Mouse (Mus musculus): ENCODE measurements around the gene Nphp4. TPM values are rescaled to one million over a fixed set of nuclear protein-coding genes. Genes with fewer than 3 reads are reported as not detected.

Nphp4 gene
- polyA plus RNA-seq, 1 experiment from 2014 or later, result 5.5 TPM

- WGBS, result 73% methylated on average over 6 of the region's 6 CpGs
- no peak overlapping the region for H3K9ac ChIP-seq (ENCODE audit: low read depth, low read length)
- H3K36me3 ChIP-seq (ENCODE audit: control insufficient read depth, insufficient read depth, low read length), result 0 out of 2 replicates have a peak, but pooled peaks cover 4% of the 10 kb centered on the region
- H3K4me2 ChIP-seq (ENCODE audit: low read length), result no peak overlapping the region
- no peaks in the 10 kb centered on the region; the same call in 1 of the 2 replicates for H3K4me1 ChIP-seq (ENCODE audit: control insufficient read depth, insufficient read depth, low read depth, low read length)
- no peak overlapping the region for H3K27ac ChIP-seq (ENCODE audit: low read depth, low read length)
- H3K27me3 ChIP-seq (replicated peaks; ENCODE audit: control insufficient read depth, insufficient read depth, low read length), result no peaks in the 10 kb centered on the region
- peaks cover 3% of the 10 kb centered on the region for H3K9me3 ChIP-seq (ENCODE audit: control insufficient read depth, low read length)
- H3K4me3 ChIP-seq (ENCODE audit: low read length), result no peak overlapping the region
- peak; percentile 22; the same call in 1 of the 2 replicates for ATAC-seq
Measured at GRCm38 (mm10) chr4:152467951-152468350, 8.6 kb upstream of the Nphp4 start.

GRCm38 (mm10) chr4:152475941-152476340, 565 bp upstream of the Nphp4 start:
- Histone ChIP-seq H3K27me3 (replicated peaks; ENCODE audit: control insufficient read depth, insufficient read depth, low read length) (no peaks in the 10 kb centered on the region), H3K4me3 (ENCODE audit: low read length) (peak overlapping the region; percentile 80), H3K4me1 (ENCODE audit: control insufficient read depth, insufficient read depth, low read depth, low read length) (peaks cover 20% of the 10 kb centered on the region), H3K9me3 (ENCODE audit: control insufficient read depth, low read length) (peaks cover 3% of the 10 kb centered on the region), H3K27ac (ENCODE audit: low read depth, low read length) (no peak overlapping the region), H3K9ac (ENCODE audit: low read depth, low read length) (peak overlapping the region; percentile 38; the same call in 1 of the 2 replicates), H3K36me3 (ENCODE audit: control insufficient read depth, insufficient read depth, low read length) (0 out of 2 replicates have a peak, but pooled peaks cover 4% of the 10 kb centered on the region), H3K4me2 (ENCODE audit: low read length) (peak overlapping the region; percentile 86)
- no peak for ATAC-seq
- WGBS, result 78% methylated on average over 7 of the region's 7 CpGs

- Histone ChIP-seq H3K9me3 (ENCODE audit: control insufficient read depth, low read length) (no peaks in the 10 kb centered on the region; the same call in none of the 2 replicates), H3K4me1 (ENCODE audit: control insufficient read depth, insufficient read depth, low read depth, low read length) (peaks cover 20% of the 10 kb centered on the region), H3K4me3 (ENCODE audit: low read length) (peak overlapping the region; percentile 80), H3K27ac (ENCODE audit: low read depth, low read length) (peak overlapping the region; percentile 76), H3K27me3 (replicated peaks; ENCODE audit: control insufficient read depth, insufficient read depth, low read length) (no peaks in the 10 kb centered on the region), H3K36me3 (ENCODE audit: control insufficient read depth, insufficient read depth, low read length) (0 out of 2 replicates have a peak, but pooled peaks cover 4% of the 10 kb centered on the region), H3K4me2 (ENCODE audit: low read length) (peak overlapping the region; percentile 86), H3K9ac (ENCODE audit: low read depth, low read length) (peak overlapping the region; percentile 74)
- under 1% methylated on average over 20 of the region's 21 CpGs for WGBS
- no peak for ATAC-seq
Measured at GRCm38 (mm10) chr4:152477106-152477465, 580 bp downstream of the Nphp4 start.

GRCm38 (mm10) chr4:152477466-152478223, 1.1 kb downstream of the Nphp4 start, which contains the start of gene Kcnab2:
Gene Kcnab2, minus strand, starts transcription at chr4:152477871.
- Histone ChIP-seq H3K4me3 (ENCODE audit: low read length) (peak within 1 kb of the TSS; percentile 80), H3K4me1 (ENCODE audit: control insufficient read depth, insufficient read depth, low read depth, low read length) (peaks cover 20% of the 10 kb centered on the region), H3K9me3 (ENCODE audit: control insufficient read depth, low read length) (no peaks in the 10 kb centered on the region; the same call in 1 of the 2 replicates), H3K9ac (ENCODE audit: low read depth, low read length) (peak within 1 kb of the TSS; percentile 83), H3K27me3 (replicated peaks; ENCODE audit: control insufficient read depth, insufficient read depth, low read length) (no peaks in the 10 kb centered on the region), H3K27ac (ENCODE audit: low read depth, low read length) (peak within 1 kb of the TSS; percentile 91), H3K4me2 (ENCODE audit: low read length) (peak within 1 kb of the TSS; percentile 90), H3K36me3 (ENCODE audit: control insufficient read depth, insufficient read depth, low read length) (0 out of 2 replicates have a peak, but pooled peaks cover 2% of the 10 kb centered on the region)
- WGBS, result 0% methylated on average over 63 of the region's 63 CpGs
- peak; percentile 96 for ATAC-seq

GRCm38 (mm10) chr4:152478224-152478567, 1.7 kb downstream of the Nphp4 start:
- Histone ChIP-seq H3K27ac (ENCODE audit: low read depth, low read length) (peak overlapping the region; percentile 91), H3K4me1 (ENCODE audit: control insufficient read depth, insufficient read depth, low read depth, low read length) (peaks cover 20% of the 10 kb centered on the region), H3K9me3 (ENCODE audit: control insufficient read depth, low read length) (no peaks in the 10 kb centered on the region), H3K9ac (ENCODE audit: low read depth, low read length) (peak overlapping the region; percentile 83), H3K4me2 (ENCODE audit: low read length) (peak overlapping the region; percentile 90), H3K36me3 (ENCODE audit: control insufficient read depth, insufficient read depth, low read length) (no peaks in the 10 kb centered on the region), H3K4me3 (ENCODE audit: low read length) (peak overlapping the region; percentile 80), H3K27me3 (replicated peaks; ENCODE audit: control insufficient read depth, insufficient read depth, low read length) (no peaks in the 10 kb centered on the region)
- ATAC-seq, result peak; percentile 31
- WGBS, result 1% methylated on average over 13 of the region's 13 CpGs

GRCm38 (mm10) chr4:152480426-152480825, 3.9 kb downstream of the Nphp4 start:
- H3K9me3 ChIP-seq (ENCODE audit: control insufficient read depth, low read length), result no peaks in the 10 kb centered on the region
- no peak overlapping the region for H3K4me3 ChIP-seq (ENCODE audit: low read length)
- H3K27ac ChIP-seq (ENCODE audit: low read depth, low read length), result no peak overlapping the region
- no peaks in the 10 kb centered on the region for H3K36me3 ChIP-seq (ENCODE audit: control insufficient read depth, insufficient read depth, low read length)
- ATAC-seq, result no peak
- no peak overlapping the region for H3K9ac ChIP-seq (ENCODE audit: low read depth, low read length)
- H3K27me3 ChIP-seq (replicated peaks; ENCODE audit: control insufficient read depth, insufficient read depth, low read length), result no peaks in the 10 kb centered on the region
- no peak overlapping the region for H3K4me2 ChIP-seq (ENCODE audit: low read length)
- 56% methylated on average over 8 of the region's 8 CpGs for WGBS
- peaks cover 20% of the 10 kb centered on the region for H3K4me1 ChIP-seq (ENCODE audit: control insufficient read depth, insufficient read depth, low read depth, low read length)

GRCm38 (mm10) chr4:152488046-152488445, 11.5 kb downstream of the Nphp4 start:
- H3K4me2 ChIP-seq (ENCODE audit: low read length), result no peak overlapping the region
- ATAC-seq, result no peak
- H3K27ac ChIP-seq (ENCODE audit: low read depth, low read length), result no peak overlapping the region
- H3K9me3 ChIP-seq (ENCODE audit: control insufficient read depth, low read length), result no peaks in the 10 kb centered on the region
- H3K9ac ChIP-seq (ENCODE audit: low read depth, low read length), result no peak overlapping the region
- H3K27me3 ChIP-seq (replicated peaks; ENCODE audit: control insufficient read depth, insufficient read depth, low read length), result no peaks in the 10 kb centered on the region
- H3K36me3 ChIP-seq (ENCODE audit: control insufficient read depth, insufficient read depth, low read length), result 0 out of 2 replicates have a peak, but pooled peaks cover 2% of the 10 kb centered on the region
- H3K4me3 ChIP-seq (ENCODE audit: low read length), result no peak overlapping the region
- H3K4me1 ChIP-seq (ENCODE audit: control insufficient read depth, insufficient read depth, low read depth, low read length), result no peaks in the 10 kb centered on the region
- 88% methylated on average over 10 of the region's 10 CpGs for WGBS

- H3K27ac ChIP-seq (ENCODE audit: low read depth, low read length), result no peak overlapping the region
- no peak overlapping the region for H3K4me2 ChIP-seq (ENCODE audit: low read length)
- H3K9ac ChIP-seq (ENCODE audit: low read depth, low read length), result no peak overlapping the region
- H3K9me3 ChIP-seq (ENCODE audit: control insufficient read depth, low read length), result no peaks in the 10 kb centered on the region
- H3K36me3 ChIP-seq (ENCODE audit: control insufficient read depth, insufficient read depth, low read length), result 0 out of 2 replicates have a peak, but pooled peaks cover 2% of the 10 kb centered on the region
- 74% methylated on average over 14 of the region's 14 CpGs for WGBS
- ATAC-seq, result no peak
- H3K4me1 ChIP-seq (ENCODE audit: control insufficient read depth, insufficient read depth, low read depth, low read length), result peaks cover 8% of the 10 kb centered on the region
- H3K27me3 ChIP-seq (replicated peaks; ENCODE audit: control insufficient read depth, insufficient read depth, low read length), result no peaks in the 10 kb centered on the region
- no peak overlapping the region for H3K4me3 ChIP-seq (ENCODE audit: low read length)
Measured at GRCm38 (mm10) chr4:152490311-152490710, 13.8 kb downstream of the Nphp4 start.

GRCm38 (mm10) chr4:152491250-152491899, 14.9 kb downstream of the Nphp4 start:
- WGBS, result 49% methylated on average over 15 of the region's 15 CpGs
- no peaks in the 10 kb centered on the region for H3K27me3 ChIP-seq (replicated peaks; ENCODE audit: control insufficient read depth, insufficient read depth, low read length)
- no peaks in the 10 kb centered on the region for H3K9me3 ChIP-seq (ENCODE audit: control insufficient read depth, low read length)
- H3K4me2 ChIP-seq (ENCODE audit: low read length), result 0 out of 2 replicates have a peak overlapping the region, but pooled peaks have one; percentile 28
- 0 out of 2 replicates have a peak, but pooled peaks have one; percentile 47 for ATAC-seq
- H3K27ac ChIP-seq (ENCODE audit: low read depth, low read length), result no peak overlapping the region
- peaks cover 8% of the 10 kb centered on the region for H3K4me1 ChIP-seq (ENCODE audit: control insufficient read depth, insufficient read depth, low read depth, low read length)
- H3K4me3 ChIP-seq (ENCODE audit: low read length), result no peak overlapping the region
- H3K36me3 ChIP-seq (ENCODE audit: control insufficient read depth, insufficient read depth, low read length), result 0 out of 2 replicates have a peak, but pooled peaks cover 2% of the 10 kb centered on the region
- H3K9ac ChIP-seq (ENCODE audit: low read depth, low read length), result peak overlapping the region; percentile 27; the same call in 1 of the 2 replicates

All from hindbrain, embryonic 16.5 days (tissue).